ENCODE assay signal across 35 mouse cellular contexts in genomic region chr6:71274621-71275020, GRCm38 (mm10). TPM values are rescaled to one million over a fixed set of nuclear protein-coding genes. Genes with fewer than 3 reads are reported as not detected.
"Had no signal": no experiment of that assay in that cellular context is flagged by ENCODE, and none has a peak within 500 bp of the region (broad histone marks: within the 10 kb centered on the region; RNA-seq: fewer than 3 reads in every experiment).

No protein-coding gene starts in this region.

- H3K4me3 ChIP-seq: heart, adult 2 months; heart, embryonic 13.5 days; heart, embryonic 15.5 days; hindbrain, embryonic 13.5 days; hindbrain, embryonic 15.5 days; kidney, embryonic 15.5 days; layer of hippocampus, adult 2 months; left cerebral cortex, adult 2 months; limb, embryonic 10.5 days; limb, embryonic 12.5 days had no signal

- H3K4me2 ChIP-seq: heart, embryonic 11.5 days; heart, embryonic 13.5 days; heart, embryonic 15.5 days; hindbrain, embryonic 13.5 days; hindbrain, embryonic 15.5 days; kidney, embryonic 15.5 days; limb, embryonic 12.5 days had no signal

- ATAC-seq: hindbrain, postnatal 0 days; intestine, embryonic 16.5 days had no signal

- H3K36me3 ChIP-seq: heart, embryonic 13.5 days; heart, embryonic 15.5 days; hindbrain, embryonic 13.5 days; hindbrain, embryonic 15.5 days; kidney, embryonic 15.5 days; limb, embryonic 10.5 days; limb, embryonic 12.5 days had no signal

- H3K27me3 ChIP-seq: heart, embryonic 13.5 days; heart, embryonic 15.5 days; hindbrain, embryonic 13.5 days; hindbrain, embryonic 15.5 days; kidney, embryonic 15.5 days; limb, embryonic 12.5 days had no signal

- H3K9ac ChIP-seq: heart, embryonic 13.5 days; heart, embryonic 15.5 days; hindbrain, embryonic 13.5 days; hindbrain, embryonic 15.5 days; kidney, embryonic 15.5 days; limb, embryonic 12.5 days had no signal

- DNase-seq: gastrocnemius, postnatal 14 days; gastrocnemius, postnatal 36 days; heart, adult 11 months; heart, adult 2 months; heart, postnatal 14 days; heart, postnatal 36 days; kidney, adult 11 months; kidney, adult 2 months; kidney, adult 9 months; kidney, postnatal 25 days; kidney, postnatal 4 days; liver had no signal

- H3K27ac ChIP-seq: heart, adult 2 months; heart, embryonic 13.5 days; heart, embryonic 15.5 days; hindbrain, embryonic 13.5 days; hindbrain, embryonic 15.5 days; hindbrain, postnatal 0 days; kidney, embryonic 15.5 days; kidney, postnatal 0 days; layer of hippocampus, adult 2 months; left cerebral cortex, adult 2 months; limb, embryonic 10.5 days; limb, embryonic 12.5 days had no signal

- H3K9me3 ChIP-seq: heart, embryonic 13.5 days; heart, embryonic 15.5 days; hindbrain, embryonic 13.5 days; hindbrain, embryonic 15.5 days; kidney, embryonic 15.5 days; limb, embryonic 10.5 days; limb, embryonic 12.5 days had no signal

RNA-seq across cellular contexts. Expression of gene Smyd1, which starts 47.4 kb away (rescaled TPM):
- total RNA-seq: hematopoietic stem cell, adult 5-6 weeks had no signal

RNA-seq across cellular contexts. Expression of gene Cd8b1, which starts 48.0 kb away (rescaled TPM):
- total RNA-seq: gastrocnemius, adult 18-20 months; gastrocnemius, adult 8-10 months; gastrocnemius, postnatal 14 days; hematopoietic stem cell, adult 5-6 weeks; hindbrain, postnatal 0 days; layer of hippocampus, adult 2 months; layer of hippocampus, postnatal 10 days; layer of hippocampus, postnatal 25 days; left cerebral cortex, adult 2 months; left cerebral cortex, postnatal 14 days; left cerebral cortex, postnatal 36 days had no signal
- polyA plus RNA-seq: heart, embryonic 11.5 days; heart, embryonic 15.5 days; hindbrain, embryonic 11.5 days; hindbrain, embryonic 15.5 days; hindbrain, postnatal 0 days; intestine, embryonic 14.5 days; intestine, embryonic 16.5 days; limb, embryonic 12.5 days; limb, embryonic 14.5 days had no signal
